Mouse (Mus musculus): ENCODE results near the gene Pank1. TPM values are rescaled to one million over a fixed set of nuclear protein-coding genes. Genes with fewer than 3 reads are reported as not detected.

The Pank1 gene
- total and polyA plus RNA-seq, 3 experiments, result 1.8 to 3.2 (median 2.9) TPM

- Histone ChIP-seq H3K27me3 (replicated peaks) (no peaks in the 10 kb centered on the region), H3K79me2 (replicated peaks; ENCODE audit: control insufficient read depth, extremely low read depth, insufficient read depth, poor library complexity, severe bottlenecking) (no peaks in the 10 kb centered on the region; the same call in 1 of the 2 replicates), H3K9me3 (replicated peaks; ENCODE audit: low read length) (no peaks in the 10 kb centered on the region), H3K4me1 (ENCODE audit: control insufficient read depth in 1 of 2, insufficient read depth in 2 of 2) (peaks cover 0 to 7% of the 10 kb centered on the region in 2 experiments; a peak in 2 of 4 replicates), H3K4me2 (ENCODE audit: insufficient read depth, low read depth, poor library complexity, severe bottlenecking) (no peak overlapping the region), H3K9ac (ENCODE audit: insufficient read depth, low read depth) (no peak overlapping the region), H3K4me3 (replicated peaks in 1 of 3; ENCODE audit: low read depth in 2 of 3, low read length in 2 of 3, poor library complexity in 1 of 3) (no peak overlapping the region), H3K36me3 (replicated peaks in 1 of 2; ENCODE audit: control insufficient read depth in 1 of 2, insufficient read depth in 1 of 2, low read length in 1 of 2) (no peaks in the 10 kb centered on the region), H3K27ac (ENCODE audit: insufficient read depth, low read depth) (no peak overlapping the region)
- TF ChIP-seq MAFK (IDR thresholded peaks at IDR 0.05; ENCODE audit: insufficient replicate concordance, low read length) (no peak), MAZ (IDR thresholded peaks at IDR 0.05; ENCODE audit: low read depth, low read length) (no peak), TBP (conservative IDR thresholded peaks at IDR 0.05; ENCODE audit: low read depth, low read length) (no peak), E2F4 (IDR thresholded peaks at IDR 0.05; ENCODE audit: insufficient replicate concordance, low read depth, low read length) (no peak), EP300 (IDR thresholded peaks at IDR 0.05; ENCODE audit: low read length) (no peak), UBTF (IDR thresholded peaks at IDR 0.05; ENCODE audit: low read depth, low read length) (no peak), CHD1 (IDR thresholded peaks at IDR 0.05; ENCODE audit: low read depth, low read length) (no peak), JUND (conservative IDR thresholded peaks at IDR 0.05; ENCODE audit: low read depth, low read length) (no peak), MXI1 (IDR thresholded peaks at IDR 0.05; ENCODE audit: low read depth, low read length) (no peak), ELF1 (IDR thresholded peaks at IDR 0.05; ENCODE audit: low read depth, low read length) (no peak), JUN (IDR thresholded peaks at IDR 0.05; ENCODE audit: insufficient read depth, low read depth, low read length) (no peak), NRF1 (IDR thresholded peaks at IDR 0.05; ENCODE audit: low read depth, low read length) (no peak), PAX5 (IDR thresholded peaks at IDR 0.05; ENCODE audit: low read length) (no peak)
- in situ Hi-C loops (cut with MboI; ENCODE audit: low pct_ligation_motif_present, low pct_unique_long_range_greater_than_20kb, low sequenced_read_pairs) (no loop called here), dilution Hi-C loops (cut with MboI; ENCODE audit: extremely low pct_ligation_motif_present, extremely low pct_unique_long_range_greater_than_20kb, low sequenced_read_pairs) (no loop called here)
- DNase-seq (ENCODE audit: extremely low read depth), result no peak
Measured at GRCm38 (mm10) chr19:34868093-34868741, 11.0 kb downstream of the Pank1 start.

GRCm38 (mm10) chr19:34863737-34864136 lies 15.5 kb downstream of the Pank1 start:
- TF ChIP-seq MXI1 (IDR thresholded peaks at IDR 0.05; ENCODE audit: low read depth, low read length) (no peak), POLR2A (IDR thresholded peaks at IDR 0.05; ENCODE audit: low read depth, low read length) (no peak), USF1 (IDR thresholded peaks at IDR 0.05; ENCODE audit: low read depth, low read length) (no peak), TCF12 (IDR thresholded peaks at IDR 0.05; ENCODE audit: low read depth, low read length) (no peak), UBTF (IDR thresholded peaks at IDR 0.05; ENCODE audit: low read depth, low read length) (no peak), MYC (IDR thresholded peaks at IDR 0.05; ENCODE audit: low read depth, low read length) (no peak)
- dilution Hi-C loops (cut with MboI; ENCODE audit: extremely low pct_ligation_motif_present, extremely low pct_unique_long_range_greater_than_20kb, low sequenced_read_pairs), result no loop called here
- DNase-seq (ENCODE audit: extremely low read depth), result no peak
- H3K9ac ChIP-seq (ENCODE audit: insufficient read depth, low read depth), result no peak overlapping the region
- H3K9me3 ChIP-seq (replicated peaks; ENCODE audit: low read length), result no peaks in the 10 kb centered on the region
- no peaks in the 10 kb centered on the region for H3K79me2 ChIP-seq (replicated peaks; ENCODE audit: control insufficient read depth, extremely low read depth, insufficient read depth, poor library complexity, severe bottlenecking)
- in situ Hi-C loops (cut with MboI; ENCODE audit: low pct_ligation_motif_present, low pct_unique_long_range_greater_than_20kb, low sequenced_read_pairs), result no loop called here
- H3K4me2 ChIP-seq (ENCODE audit: insufficient read depth, low read depth, poor library complexity, severe bottlenecking), result no peak overlapping the region
- H3K4me1 ChIP-seq (ENCODE audit: control insufficient read depth in 1 of 2, insufficient read depth in 2 of 2), result 0 out of 4 replicates have a peak, but pooled peaks cover 0 to 4% of the 10 kb centered on the region in 2 experiments
- no peaks in the 10 kb centered on the region for H3K27me3 ChIP-seq (replicated peaks)
- no peak overlapping the region for H3K27ac ChIP-seq (ENCODE audit: insufficient read depth, low read depth)
- H3K4me3 ChIP-seq (replicated peaks in 1 of 3; ENCODE audit: low read depth in 2 of 3, low read length in 2 of 3, poor library complexity in 1 of 3), result no peak overlapping the region
- no peaks in the 10 kb centered on the region for H3K36me3 ChIP-seq (replicated peaks in 1 of 2; ENCODE audit: control insufficient read depth in 1 of 2, insufficient read depth in 1 of 2, low read length in 1 of 2)

All from CH12.LX (cell line).